In the genomic region with DNA sequence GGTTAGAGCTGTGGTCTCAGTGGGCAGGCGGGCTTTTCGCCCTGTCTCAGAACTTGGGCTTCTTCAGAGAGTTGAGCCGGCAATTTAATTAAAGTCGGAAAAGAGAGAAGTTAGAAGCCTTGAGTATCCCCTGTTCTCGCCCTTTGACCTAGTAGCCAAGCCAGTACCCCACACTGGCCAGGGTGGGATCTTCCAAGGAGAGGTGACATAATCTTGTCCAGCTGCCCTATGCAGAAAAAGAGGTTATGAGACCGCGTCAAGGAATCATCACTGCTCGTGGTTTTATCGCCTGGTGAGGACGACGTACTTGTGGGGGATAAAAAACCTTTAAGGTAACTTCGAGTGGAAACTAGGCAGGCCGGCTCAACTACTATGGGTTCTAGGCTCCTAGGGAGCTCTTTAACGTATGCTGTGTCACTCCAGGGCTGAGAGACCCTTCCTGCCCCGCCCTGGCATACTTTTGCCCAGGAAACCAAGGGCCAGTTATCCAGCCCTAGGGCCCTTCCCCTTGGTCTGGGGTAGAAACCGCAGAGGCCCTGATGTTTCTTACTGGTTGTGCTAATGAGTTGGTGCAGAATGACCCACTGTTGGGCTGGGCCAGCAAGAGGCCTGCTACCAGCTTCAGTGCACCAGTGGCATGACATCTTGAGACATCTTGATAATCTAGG, we compare ENCODE assay signal across 8 mouse cellular contexts. TPM values are rescaled to one million over a fixed set of nuclear protein-coding genes. Genes with fewer than 3 reads are reported as not detected.
DNase-seq lines count a peak whose midpoint lies in the region; ATAC-seq and TF ChIP-seq lines count a peak whose summit lies in the region.

No protein-coding gene starts in this region.

- H3K27me3 ChIP-seq in C2C12 (ENCODE audit: control insufficient read depth, insufficient read depth, insufficient read length), result no peaks in the 10 kb centered on the region
- H3K27me3 ChIP-seq in heart, embryonic 15.5 days, result no peaks in the 10 kb centered on the region
- peaks cover 74% of the 10 kb centered on the region for H3K27me3 ChIP-seq in liver, embryonic 13.5 days

- peak overlapping the region; percentile 91 for H3K27ac ChIP-seq in heart, embryonic 15.5 days
- H3K27ac ChIP-seq in liver, embryonic 13.5 days, result peak overlapping the region; percentile 20; the same call in 1 of the 2 replicates

- H3ac ChIP-seq in C2C12 (ENCODE audit: control insufficient read depth, insufficient read length, low read depth), result peak overlapping the region; percentile 85

- H3K79me2 ChIP-seq in C2C12 (ENCODE audit: control insufficient read depth, insufficient read depth), result peaks cover 59% of the 10 kb centered on the region

- no peak for ATAC-seq in heart, embryonic 15.5 days (replicated peaks; ENCODE audit: insufficient number of reproducible peaks, insufficient read depth, low FRiP score, low read depth)
- ATAC-seq in liver, embryonic 13.5 days (ENCODE audit: low read depth), result peak; percentile 45

- no peaks in the 10 kb centered on the region for H3K9me3 ChIP-seq in heart, embryonic 15.5 days (replicated peaks)
- H3K9me3 ChIP-seq in liver, embryonic 13.5 days (replicated peaks), result no peaks in the 10 kb centered on the region

- H3K4me3 ChIP-seq in C2C12 (ENCODE audit: insufficient read depth, poor library complexity, severe bottlenecking), result peak overlapping the region; percentile 53
- H3K4me3 ChIP-seq in heart, embryonic 15.5 days, result peak overlapping the region; percentile 83
- H3K4me3 ChIP-seq in liver, embryonic 13.5 days (replicated peaks), result peak overlapping the region; percentile 64

- H3K4me1 ChIP-seq in heart, embryonic 15.5 days (replicated peaks), result peaks cover 21% of the 10 kb centered on the region; the same call in 1 of the 2 replicates
- H3K4me1 ChIP-seq in liver, embryonic 13.5 days (replicated peaks), result peaks cover 28% of the 10 kb centered on the region

- H3K4me2 ChIP-seq in heart, embryonic 15.5 days, result peak overlapping the region; percentile 83
- H3K4me2 ChIP-seq in liver, embryonic 13.5 days, result peak overlapping the region; percentile 75

- peaks cover 3% of the 10 kb centered on the region for H3K36me3 ChIP-seq in C2C12 (ENCODE audit: control insufficient read depth, insufficient read depth)
- no peaks in the 10 kb centered on the region; the same call in 1 of the 2 replicates for H3K36me3 ChIP-seq in heart, embryonic 15.5 days
- no peaks in the 10 kb centered on the region for H3K36me3 ChIP-seq in liver, embryonic 13.5 days

- WGBS in heart, embryonic 15.5 days, result 16% methylated on average over 16 of the region's 16 CpGs
- WGBS in liver, embryonic 13.5 days (ENCODE audit: insufficient replicate concordance), result 9% methylated on average over 16 of the region's 16 CpGs

- no peak for TF ChIP-seq CTCF in C2C12 (IDR thresholded peaks at IDR 0.05; ENCODE audit: control insufficient read depth, insufficient read depth, insufficient read length)

- peak overlapping the region; percentile 86 for H3K9ac ChIP-seq in heart, embryonic 15.5 days
- peak overlapping the region; percentile 68 for H3K9ac ChIP-seq in liver, embryonic 13.5 days

- H3K79me3 ChIP-seq in C2C12 (ENCODE audit: low read depth), result peaks cover 51% of the 10 kb centered on the region

- peak; percentile 38 for DNase-seq in adrenal gland, adult 2 months
- DNase-seq in adrenal gland, postnatal 14 days, result no peak
- DNase-seq in liver, embryonic 13.5 days, result no peak
- DNase-seq in urinary bladder, postnatal 25 days (ENCODE audit: low spot score), result no peak
- DNase-seq in cerebellum, postnatal 36 days, result no peak
- no peak for DNase-seq in cerebellum, postnatal 4 days (ENCODE audit: low spot score in 2 of 2)

TF ChIP-seq in C2C12, 6 proteins besides CTCF, POLR2A, EP300 and RAD21:
- no peak for TF ChIP-seq MYOG (IDR thresholded peaks at IDR 0.05; ENCODE audit: control insufficient read depth, extremely low read depth, insufficient read length)
- no peak for TF ChIP-seq MYOD1 (IDR thresholded peaks at IDR 0.05; ENCODE audit: control insufficient read depth, insufficient read length, low read depth)
- no peak for TF ChIP-seq CEBPB (IDR thresholded peaks at IDR 0.05; ENCODE audit: low read depth)
- TF ChIP-seq FOSL1 (IDR thresholded peaks at IDR 0.05; ENCODE audit: insufficient read depth, low read length, poor library complexity, severe bottlenecking), result no peak
- no peak for TF ChIP-seq USF1 (IDR thresholded peaks at IDR 0.05; ENCODE audit: low read depth)
- TF ChIP-seq MAX (IDR thresholded peaks at IDR 0.05), result no peak

RNA-seq across cellular contexts. Expression of a gene that starts 2.0 kb away (rescaled TPM):
- 10 to 100 TPM; 63.1 to 85.0 TPM for total RNA-seq in adrenal gland, adult 2 months (2021)
- 125 and 154 TPM in 2 replicates for polyA plus RNA-seq in adrenal gland, adult 2 months (2012; rRNA removed)
- 61.0 and 61.5 TPM in 2 replicates for total RNA-seq in adrenal gland, postnatal 14 days (2021)
- 41.3 TPM for polyA plus RNA-seq in C2C12 (2012; fragmentation: generic; extraction: Trizol)
- 90.2 and 98.2 TPM in 2 replicates for polyA plus RNA-seq in heart, embryonic 15.5 days (2015; fragmentation: Nextera tagmentation; extraction: Ambion mirVana)
- polyA plus RNA-seq in liver, embryonic 13.5 days (2015; fragmentation: Nextera tagmentation; extraction: Ambion mirVana), result 12.6 and 15.4 TPM in 2 replicates

RNA-seq across cellular contexts. Expression of a gene that starts 36.3 kb away (rescaled TPM):
- 100 to 1,000 TPM; 101 to 156 TPM for total RNA-seq in adrenal gland, adult 2 months (2021)
- 172 and 201 TPM in 2 replicates for polyA plus RNA-seq in adrenal gland, adult 2 months (2012; rRNA removed)
- total RNA-seq in adrenal gland, postnatal 14 days (2021), result 133 and 148 TPM in 2 replicates
- 75.7 TPM for polyA plus RNA-seq in C2C12 (2012; fragmentation: generic; extraction: Trizol)
- 258 and 293 TPM in 2 replicates for polyA plus RNA-seq in heart, embryonic 15.5 days (2015; fragmentation: Nextera tagmentation; extraction: Ambion mirVana)
- polyA plus RNA-seq in liver, embryonic 13.5 days (2015; fragmentation: Nextera tagmentation; extraction: Ambion mirVana), result 49.6 and 54.3 TPM in 2 replicates

RNA-seq across cellular contexts. Expression of a gene that starts 44.5 kb away (rescaled TPM):
- total RNA-seq in adrenal gland, adult 2 months (2021), result under 1 TPM; 0.29 to 0.45 TPM
- polyA plus RNA-seq in adrenal gland, adult 2 months (2012; rRNA removed), result 0.42 and 0.46 TPM in 2 replicates
- total RNA-seq in adrenal gland, postnatal 14 days (2021), result 1.7 and 2.9 TPM in 2 replicates
- polyA plus RNA-seq in C2C12 (2012; fragmentation: generic; extraction: Trizol), result 10.8 TPM
- polyA plus RNA-seq in heart, embryonic 15.5 days (2015; fragmentation: Nextera tagmentation; extraction: Ambion mirVana), result 9.8 and 12.8 TPM in 2 replicates
- 11.0 and 13.8 TPM in 2 replicates for polyA plus RNA-seq in liver, embryonic 13.5 days (2015; fragmentation: Nextera tagmentation; extraction: Ambion mirVana)

RNA-seq across cellular contexts. Expression of a gene that starts 51.6 kb away (rescaled TPM):
- total RNA-seq in adrenal gland, adult 2 months (2021), result 10 to 100 TPM; 49.9 to 61.0 TPM
- polyA plus RNA-seq in adrenal gland, adult 2 months (2012; rRNA removed), result 48.8 and 61.6 TPM in 2 replicates
- total RNA-seq in adrenal gland, postnatal 14 days (2021), result 36.1 and 48.0 TPM in 2 replicates
- 23.3 TPM for polyA plus RNA-seq in C2C12 (2012; fragmentation: generic; extraction: Trizol)
- 9.8 and 14.8 TPM in 2 replicates for polyA plus RNA-seq in heart, embryonic 15.5 days (2015; fragmentation: Nextera tagmentation; extraction: Ambion mirVana)
- polyA plus RNA-seq in liver, embryonic 13.5 days (2015; fragmentation: Nextera tagmentation; extraction: Ambion mirVana), result 24.2 and 31.6 TPM in 2 replicates
